Mouse (Mus musculus): ENCODE data around the gene Gpc6. TPM values are rescaled to one million over a fixed set of nuclear protein-coding genes. Genes with fewer than 3 reads are reported as not detected.
A peak's percentile ranks its signal among the peaks of the same experiment; 100 is the strongest.

Gpc6 gene
- polyA plus RNA-seq, 1 experiment from 2014 or later = 34.9 TPM

DNA sequence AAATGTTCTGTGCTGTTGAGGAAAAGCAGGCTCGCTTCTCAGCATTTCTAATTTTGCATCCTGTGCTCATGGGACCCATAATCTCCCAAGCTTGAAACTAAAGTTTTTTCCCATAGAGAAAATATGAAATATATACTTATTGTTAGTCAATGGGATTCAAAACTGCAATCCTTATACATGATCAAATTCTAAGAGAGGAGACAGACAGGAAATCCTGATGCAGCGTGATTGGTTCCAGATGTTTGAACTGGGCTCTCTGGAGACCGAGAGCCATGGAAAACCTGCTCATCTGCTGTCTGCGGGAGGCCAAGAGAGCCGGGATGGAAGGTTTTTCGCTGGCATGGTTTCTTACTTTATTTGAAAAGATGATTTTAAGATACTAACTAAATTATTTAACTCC lies 649.1 kb downstream of the Gpc6 start:
- Histone ChIP-seq H3K9ac (replicated peaks; ENCODE audit: low read length) (no peak overlapping the region), H3K36me3 (replicated peaks; ENCODE audit: control insufficient read depth, insufficient read depth, low read depth, low read length) (no peaks in the 10 kb centered on the region), H3K4me1 (ENCODE audit: control insufficient read depth, insufficient read depth, low read length) (no peaks in the 10 kb centered on the region), H3K27ac (replicated peaks; ENCODE audit: low read depth, low read length) (no peak overlapping the region), H3K27me3 (ENCODE audit: control insufficient read depth, insufficient read depth, low read length) (no peaks in the 10 kb centered on the region), H3K9me3 (replicated peaks; ENCODE audit: control insufficient read depth, low read length) (no peaks in the 10 kb centered on the region), H3K4me3 (ENCODE audit: low read depth, low read length) (no peak overlapping the region), H3K4me2 (ENCODE audit: low read depth, low read length) (no peak overlapping the region)
- ATAC-seq (replicated peaks; ENCODE audit: insufficient number of reproducible peaks, low FRiP score, low TSS enrichment, low read depth) = no peak
- peak; percentile 66 for DNase-seq (ENCODE audit: low spot score)
- 42% methylated on average over 6 of the region's 6 CpGs for WGBS

DNA sequence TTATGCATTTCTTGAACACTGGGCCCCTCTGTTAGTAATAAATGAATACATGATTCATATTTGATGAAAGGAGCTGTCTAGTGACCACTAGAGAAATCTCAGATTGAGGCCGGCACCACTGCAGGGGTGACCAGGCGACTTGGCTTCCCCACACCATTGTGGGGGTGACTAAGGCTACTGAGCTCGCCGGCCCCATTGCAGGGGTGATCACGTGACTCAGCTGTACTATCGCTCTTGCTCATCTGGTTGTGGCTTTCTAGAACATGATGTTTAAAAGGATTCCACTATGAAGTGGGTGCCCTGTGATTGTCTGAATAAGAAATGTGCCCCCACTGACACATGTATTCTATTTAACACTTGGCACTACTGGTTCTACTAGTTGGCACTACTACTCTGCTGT lies 656.6 kb downstream of the Gpc6 start:
- no peaks in the 10 kb centered on the region for H3K27me3 ChIP-seq (ENCODE audit: control insufficient read depth, insufficient read depth, low read length)
- no peak overlapping the region for H3K4me3 ChIP-seq (ENCODE audit: low read depth, low read length)
- no peaks in the 10 kb centered on the region for H3K9me3 ChIP-seq (replicated peaks; ENCODE audit: control insufficient read depth, low read length)
- no peak for ATAC-seq (replicated peaks; ENCODE audit: insufficient number of reproducible peaks, low FRiP score, low TSS enrichment, low read depth)
- no peak overlapping the region for H3K4me2 ChIP-seq (ENCODE audit: low read depth, low read length)
- 92% methylated on average over 6 of the region's 6 CpGs for WGBS
- no peak overlapping the region for H3K9ac ChIP-seq (replicated peaks; ENCODE audit: low read length)
- H3K4me1 ChIP-seq (ENCODE audit: control insufficient read depth, insufficient read depth, low read length) = no peaks in the 10 kb centered on the region
- no peak overlapping the region for H3K27ac ChIP-seq (replicated peaks; ENCODE audit: low read depth, low read length)
- no peak for DNase-seq (ENCODE audit: low spot score)
- H3K36me3 ChIP-seq (replicated peaks; ENCODE audit: control insufficient read depth, insufficient read depth, low read depth, low read length) = no peaks in the 10 kb centered on the region

DNA sequence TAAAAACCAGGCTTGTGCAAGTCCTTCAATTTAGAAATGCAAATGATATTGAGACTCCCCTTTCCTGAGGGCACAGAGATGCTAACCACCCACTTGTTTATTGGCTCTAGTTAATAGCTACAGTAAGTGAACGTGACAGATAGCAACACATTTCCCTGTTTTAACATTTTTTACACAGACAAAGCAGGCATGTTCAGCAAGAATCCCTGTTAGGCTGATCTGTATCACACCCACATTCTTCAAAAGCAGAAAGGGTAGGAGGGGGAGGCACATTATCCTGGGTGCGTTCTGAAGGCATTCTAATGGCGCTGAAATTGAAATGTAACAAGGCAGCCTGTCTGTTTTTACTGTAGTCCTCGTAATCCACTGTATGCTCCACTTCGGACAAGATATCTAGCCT lies 674.6 kb downstream of the Gpc6 start:
- ATAC-seq (replicated peaks; ENCODE audit: insufficient number of reproducible peaks, low FRiP score, low TSS enrichment, low read depth) (no peak), DNase-seq (ENCODE audit: low spot score) (no peak)
- Histone ChIP-seq H3K4me2 (ENCODE audit: low read depth, low read length) (no peak overlapping the region), H3K4me3 (ENCODE audit: low read depth, low read length) (no peak overlapping the region), H3K27ac (replicated peaks; ENCODE audit: low read depth, low read length) (no peak overlapping the region), H3K36me3 (replicated peaks; ENCODE audit: control insufficient read depth, insufficient read depth, low read depth, low read length) (no peaks in the 10 kb centered on the region), H3K4me1 (ENCODE audit: control insufficient read depth, insufficient read depth, low read length) (no peaks in the 10 kb centered on the region), H3K27me3 (ENCODE audit: control insufficient read depth, insufficient read depth, low read length) (no peaks in the 10 kb centered on the region), H3K9me3 (replicated peaks; ENCODE audit: control insufficient read depth, low read length) (no peaks in the 10 kb centered on the region), H3K9ac (replicated peaks; ENCODE audit: low read length) (no peak overlapping the region)
- 78% methylated on average over 5 of the region's 5 CpGs for WGBS

DNA sequence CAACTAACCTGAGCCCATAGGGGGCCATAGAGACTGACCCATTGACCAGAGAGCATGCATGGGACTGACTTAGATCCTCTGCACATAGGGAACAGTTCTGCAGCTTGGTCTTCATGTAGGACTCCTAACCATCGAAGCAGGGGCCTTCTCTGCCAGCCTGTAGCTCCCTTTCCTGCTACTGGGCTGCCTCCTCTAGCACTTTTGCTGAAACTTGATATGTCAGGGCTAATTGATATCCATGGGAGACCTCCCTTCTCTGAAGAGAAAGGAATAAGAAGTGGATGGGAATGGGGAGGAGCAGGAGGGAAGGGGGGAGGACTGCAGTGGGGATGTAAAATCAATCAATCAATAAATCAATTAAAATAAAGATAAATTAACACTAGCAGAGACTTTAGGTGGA lies 678.7 kb downstream of the Gpc6 start:
- WGBS = 43% methylated on average over 1 of the region's 1 CpGs
- H3K4me2 ChIP-seq (ENCODE audit: low read depth, low read length) = no peak overlapping the region
- no peak overlapping the region for H3K9ac ChIP-seq (replicated peaks; ENCODE audit: low read length)
- no peak overlapping the region for H3K4me3 ChIP-seq (ENCODE audit: low read depth, low read length)
- no peaks in the 10 kb centered on the region for H3K27me3 ChIP-seq (ENCODE audit: control insufficient read depth, insufficient read depth, low read length)
- H3K27ac ChIP-seq (replicated peaks; ENCODE audit: low read depth, low read length) = no peak overlapping the region
- ATAC-seq (replicated peaks; ENCODE audit: insufficient number of reproducible peaks, low FRiP score, low TSS enrichment, low read depth) (no peak), DNase-seq (ENCODE audit: low spot score) (no peak)
- no peaks in the 10 kb centered on the region for H3K4me1 ChIP-seq (ENCODE audit: control insufficient read depth, insufficient read depth, low read length)
- no peaks in the 10 kb centered on the region for H3K9me3 ChIP-seq (replicated peaks; ENCODE audit: control insufficient read depth, low read length)
- H3K36me3 ChIP-seq (replicated peaks; ENCODE audit: control insufficient read depth, insufficient read depth, low read depth, low read length) = no peaks in the 10 kb centered on the region

DNA sequence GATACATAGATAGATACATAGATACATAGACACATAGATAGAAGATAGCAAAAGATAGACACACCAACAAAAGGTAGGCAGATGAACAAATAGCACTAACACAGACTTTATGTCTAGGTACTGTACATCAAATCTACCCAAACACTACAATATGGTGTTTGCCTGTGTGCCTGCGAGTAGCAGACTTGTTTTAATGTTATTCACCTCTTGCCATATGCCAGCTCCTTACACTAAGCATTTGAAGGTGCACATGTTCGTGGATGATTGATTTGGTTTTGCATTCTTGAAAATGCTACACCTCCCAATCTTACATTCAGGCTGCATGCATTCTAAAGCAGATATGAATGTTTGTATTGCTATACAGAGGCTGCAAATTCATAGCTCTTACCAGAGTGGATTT lies 680.6 kb downstream of the Gpc6 start:
- no peaks in the 10 kb centered on the region for H3K9me3 ChIP-seq (replicated peaks; ENCODE audit: control insufficient read depth, low read length)
- 80% methylated on average over 2 of the region's 2 CpGs for WGBS
- no peaks in the 10 kb centered on the region for H3K4me1 ChIP-seq (ENCODE audit: control insufficient read depth, insufficient read depth, low read length)
- H3K9ac ChIP-seq (replicated peaks; ENCODE audit: low read length) = no peak overlapping the region
- no peaks in the 10 kb centered on the region for H3K27me3 ChIP-seq (ENCODE audit: control insufficient read depth, insufficient read depth, low read length)
- H3K36me3 ChIP-seq (replicated peaks; ENCODE audit: control insufficient read depth, insufficient read depth, low read depth, low read length) = no peaks in the 10 kb centered on the region
- no peak overlapping the region for H3K27ac ChIP-seq (replicated peaks; ENCODE audit: low read depth, low read length)
- no peak overlapping the region for H3K4me3 ChIP-seq (ENCODE audit: low read depth, low read length)
- DNase-seq (ENCODE audit: low spot score) = no peak
- H3K4me2 ChIP-seq (ENCODE audit: low read depth, low read length) = no peak overlapping the region
- ATAC-seq (replicated peaks; ENCODE audit: insufficient number of reproducible peaks, low FRiP score, low TSS enrichment, low read depth) = no peak

DNA sequence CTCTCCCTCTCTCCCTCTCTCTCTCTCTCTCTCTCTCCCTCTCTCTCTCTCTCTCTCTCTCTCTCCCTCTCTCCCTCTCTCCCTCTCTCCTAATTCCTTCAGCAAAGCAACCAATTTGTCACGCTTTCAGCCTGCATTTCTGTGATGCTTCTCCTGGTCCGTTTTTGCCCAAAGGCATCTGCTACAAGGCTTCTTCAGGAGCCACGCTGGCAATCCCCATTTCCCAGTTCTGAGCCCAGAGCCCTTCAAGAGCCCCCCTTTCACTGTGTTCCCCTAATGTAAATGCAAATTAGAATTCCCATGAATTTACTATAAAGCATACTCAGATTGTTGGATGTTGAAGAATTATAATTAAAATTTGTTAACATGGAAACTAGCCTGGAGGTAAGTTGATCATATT lies 686.0 kb downstream of the Gpc6 start:
- Histone ChIP-seq H3K9me3 (replicated peaks; ENCODE audit: control insufficient read depth, low read length) (no peaks in the 10 kb centered on the region), H3K4me3 (ENCODE audit: low read depth, low read length) (no peak overlapping the region), H3K27me3 (ENCODE audit: control insufficient read depth, insufficient read depth, low read length) (no peaks in the 10 kb centered on the region), H3K4me1 (ENCODE audit: control insufficient read depth, insufficient read depth, low read length) (no peaks in the 10 kb centered on the region), H3K36me3 (replicated peaks; ENCODE audit: control insufficient read depth, insufficient read depth, low read depth, low read length) (no peaks in the 10 kb centered on the region), H3K4me2 (ENCODE audit: low read depth, low read length) (no peak overlapping the region), H3K27ac (replicated peaks; ENCODE audit: low read depth, low read length) (no peak overlapping the region), H3K9ac (replicated peaks; ENCODE audit: low read length) (no peak overlapping the region)
- ATAC-seq (replicated peaks; ENCODE audit: insufficient number of reproducible peaks, low FRiP score, low TSS enrichment, low read depth) (no peak), DNase-seq (ENCODE audit: low spot score) (no peak)
- 58% methylated on average over 3 of the region's 3 CpGs for WGBS

DNA sequence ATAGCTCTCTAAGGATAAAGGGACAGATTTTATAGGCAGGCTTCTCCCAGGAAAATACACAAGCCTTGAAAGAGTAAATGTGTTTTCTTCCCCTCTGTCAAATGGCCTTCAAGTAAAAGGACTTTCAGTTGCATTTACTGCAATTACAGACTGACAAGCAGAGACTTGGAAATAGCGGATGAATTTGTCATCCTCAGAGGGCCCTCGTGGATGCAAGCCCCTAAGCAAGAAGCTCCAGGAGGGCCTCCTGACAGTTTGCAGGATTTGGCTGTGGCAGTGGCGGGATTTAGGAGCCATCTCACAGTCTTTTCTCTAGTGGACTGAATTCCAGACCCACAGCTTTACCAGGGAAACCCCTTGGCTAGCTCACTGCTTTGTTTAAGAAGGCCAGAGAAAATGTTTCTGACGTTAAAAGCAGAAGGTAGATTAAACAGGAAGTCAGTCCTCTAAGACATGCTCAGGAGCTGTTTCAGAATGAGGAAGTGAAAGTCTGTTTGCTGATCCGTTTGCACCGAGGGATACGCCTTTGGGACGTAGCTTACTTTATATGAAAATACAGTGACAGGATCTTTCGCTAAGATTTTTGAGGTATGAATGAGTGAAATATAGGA lies 700.1 kb downstream of the Gpc6 start:
- DNase-seq (ENCODE audit: low spot score) = no peak
- no peak overlapping the region for H3K4me2 ChIP-seq (ENCODE audit: low read depth, low read length)
- whole genome bisulfite sequencing = 63% methylated on average over 9 of the region's 9 CpGs
- no peaks in the 10 kb centered on the region for H3K27me3 ChIP-seq (ENCODE audit: control insufficient read depth, insufficient read depth, low read length)
- H3K36me3 ChIP-seq (replicated peaks; ENCODE audit: control insufficient read depth, insufficient read depth, low read depth, low read length) = no peaks in the 10 kb centered on the region
- H3K9ac ChIP-seq (replicated peaks; ENCODE audit: low read length) = no peak overlapping the region
- H3K4me3 ChIP-seq (ENCODE audit: low read depth, low read length) = no peak overlapping the region
- H3K4me1 ChIP-seq (ENCODE audit: control insufficient read depth, insufficient read depth, low read length) = no peaks in the 10 kb centered on the region
- no peak for ATAC-seq (replicated peaks; ENCODE audit: insufficient number of reproducible peaks, low FRiP score, low TSS enrichment, low read depth)
- H3K27ac ChIP-seq (replicated peaks; ENCODE audit: low read depth, low read length) = no peak overlapping the region
- no peaks in the 10 kb centered on the region for H3K9me3 ChIP-seq (replicated peaks; ENCODE audit: control insufficient read depth, low read length)

DNA sequence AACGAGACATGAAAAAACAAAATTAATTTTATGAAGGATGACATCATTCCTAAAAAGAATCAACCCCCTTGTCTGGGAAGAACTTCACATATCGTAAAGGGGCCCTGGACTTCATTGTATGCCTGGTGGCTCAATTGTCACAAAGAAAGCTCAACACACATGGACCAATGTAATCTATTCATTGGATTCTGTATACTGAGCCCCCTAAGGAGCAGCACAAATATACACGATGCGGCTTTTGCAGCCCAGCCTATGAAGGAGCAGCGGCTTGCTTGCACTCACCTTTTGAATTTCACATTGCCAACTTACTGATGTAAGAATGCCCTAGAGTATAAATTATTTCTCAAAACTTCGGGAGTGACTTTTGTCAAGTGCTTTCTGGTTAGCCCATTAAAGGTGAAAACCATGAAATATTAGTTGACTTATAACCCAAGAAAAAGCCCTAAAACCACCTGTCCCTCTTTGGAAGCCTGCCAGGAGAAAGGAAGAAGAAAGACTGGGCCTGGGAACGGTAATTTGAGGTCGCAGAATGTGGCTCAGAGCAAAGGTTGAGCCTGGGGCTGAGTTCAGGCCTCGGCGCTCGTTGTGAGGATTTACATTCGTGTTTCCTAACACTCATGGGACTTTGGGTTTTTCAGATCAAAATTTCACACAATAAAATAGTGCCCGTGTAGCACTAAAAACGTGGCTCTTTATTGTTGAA lies 709.3 kb downstream of the Gpc6 start:
- Histone ChIP-seq H3K27ac (replicated peaks; ENCODE audit: low read depth, low read length) (no peak overlapping the region), H3K4me3 (ENCODE audit: low read depth, low read length) (no peak overlapping the region), H3K9ac (replicated peaks; ENCODE audit: low read length) (no peak overlapping the region), H3K4me1 (ENCODE audit: control insufficient read depth, insufficient read depth, low read length) (no peaks in the 10 kb centered on the region), H3K9me3 (replicated peaks; ENCODE audit: control insufficient read depth, low read length) (no peaks in the 10 kb centered on the region), H3K36me3 (replicated peaks; ENCODE audit: control insufficient read depth, insufficient read depth, low read depth, low read length) (no peaks in the 10 kb centered on the region), H3K4me2 (ENCODE audit: low read depth, low read length) (no peak overlapping the region), H3K27me3 (ENCODE audit: control insufficient read depth, insufficient read depth, low read length) (no peaks in the 10 kb centered on the region)
- ATAC-seq (replicated peaks; ENCODE audit: insufficient number of reproducible peaks, low FRiP score, low TSS enrichment, low read depth) (no peak), DNase-seq (ENCODE audit: low spot score) (no peak)
- WGBS = 73% methylated on average over 14 of the region's 14 CpGs

Data from embryonic facial prominence, embryonic 11.5 days (tissue).